Mouse (Mus musculus) stomach, postnatal 0 days (tissue): Measurements from ENCODE around the gene Rapgef1.

Experiments
- CTCF ChIP-seq: IDR thresholded peaks from 2 replicates; pipeline ENCODE4 v1.5.1; 2016; ENCODE audit warnings: antibody characterized with exemption, low read depth, mild to moderate bottlenecking, moderate library complexity
- EP300 ChIP-seq: optimal IDR thresholded peaks from 2 replicates; pipeline ENCODE3; 2016; ENCODE audit warnings: antibody characterized with exemption

GRCm38 (mm10) chr2:29634541-29634940 lies 15.0 kb downstream of the Rapgef1 start:
- TF ChIP-seq CTCF (no peak), EP300 (no peak)
